Mouse (Mus musculus) heart, postnatal 0 days (tissue): ENCODE results near the gene Txndc17. TPM values are rescaled to one million over a fixed set of nuclear protein-coding genes. Genes with fewer than 3 reads are reported as not detected.

Source experiments
- ATAC-seq: fragments of 200-750 bp; cut with Nextera tagmentation; 2 replicates; pipeline ENCODE4 v1.8.0; 2017; ENCODE audit warnings: low read depth, moderate number of reproducible peaks, moderate library complexity; ENCODE audit not compliant: insufficient read depth
- DNase-seq: peaks from one replicate; pipeline ENCODE4 v3.0.0-alpha.2; 2016; ENCODE audit warnings: low spot score
- H3K27ac ChIP-seq: fragments of 300-500 bp; sonication (generic); 2 replicates; pipeline ENCODE4 v1.5.1; 2014; ENCODE audit warnings: low read depth, mild to moderate bottlenecking
- H3K27me3 ChIP-seq: fragments of 300-500 bp; sonication (generic); 2 replicates; pipeline ENCODE4 v1.6.1; 2014; ENCODE audit warnings: low read length, mixed read lengths; ENCODE audit not compliant: control insufficient read depth, insufficient read depth
- H3K36me3 ChIP-seq: fragments of 300-500 bp; sonication (generic); replicated peaks from 2 replicates; pipeline ENCODE4 v1.6.1; 2014; ENCODE audit warnings: low read length, mixed read lengths; ENCODE audit not compliant: control insufficient read depth, insufficient read depth
- H3K4me1 ChIP-seq: fragments of 300-500 bp; sonication (generic); 2 replicates; pipeline ENCODE4 v1.6.1; 2014; ENCODE audit warnings: antibody characterized with exemption; ENCODE audit not compliant: control insufficient read depth, insufficient read depth
- H3K4me2 ChIP-seq: fragments of 300-500 bp; sonication (generic); 2 replicates; pipeline ENCODE4 v1.6.1; 2014; ENCODE audit warnings: low read depth, mild to moderate bottlenecking, low read length, moderate library complexity
- H3K4me3 ChIP-seq: fragments of 300-500 bp; sonication (generic); 2 replicates; pipeline ENCODE4 v1.5.1; 2014; ENCODE audit warnings: low read depth, low read length
- H3K9ac ChIP-seq: fragments of 300-500 bp; sonication (generic); replicated peaks from 2 replicates; pipeline ENCODE4 v1.6.1; 2014; ENCODE audit warnings: low read depth, low read length, mixed read lengths
- H3K9me3 ChIP-seq: fragments of 300-500 bp; sonication (generic); replicated peaks from 2 replicates; pipeline ENCODE4 v1.6.1; 2016; ENCODE audit warnings: low read length; ENCODE audit not compliant: control insufficient read depth
- CTCF ChIP-seq: IDR thresholded peaks from 2 replicates; pipeline ENCODE4 v1.5.1; 2016; ENCODE audit warnings: antibody characterized with exemption, control low read depth, low read depth
- EP300 ChIP-seq: IDR thresholded peaks from 2 replicates; pipeline ENCODE4 v1.6.1; 2016; ENCODE audit warnings: antibody characterized with exemption, low read depth
- WGBS: fragments of 180-500 bp; shearing (Covaris S2); extraction: QIAGEN DNeasy Blood & Tissue Kit; methylation state at CpG from one replicate; pipeline ENCODE4 v1.1.7; 2014; 5-methylcytosine and 5-hydroxymethylcytosine counted together
- polyA plus RNA-seq: library from polyadenylated mRNA; unstranded; fragments of >200 nt; fragmentation: Nextera tagmentation; extraction: Ambion mirVana; gene quantifications from 2 replicates; pipeline ENCODE4 v1.2.1, GENCODE M21; 2015
- total RNA-seq: library from RNA; depleted of rRNA; stranded (reverse); fragments of >200 nt; gene quantifications from 2 replicates; pipeline ENCODE4 v1.2.3, GENCODE M21; 2014; ENCODE audit warnings: low replicate concordance

The Txndc17 gene
- total and polyA plus RNA-seq, 2 experiments from 2014 or later = 62.9 to 151 TPM

- no peak for TF ChIP-seq EP300
- no peak for TF ChIP-seq CTCF
- DNase-seq (no peak), ATAC-seq (no peak)
- Histone ChIP-seq H3K4me2 (no peak overlapping the region), H3K36me3 (peaks cover 28% of the 10 kb centered on the region), H3K4me1 (no peaks in the 10 kb centered on the region), H3K27ac (no peak overlapping the region), H3K4me3 (no peak overlapping the region), H3K9me3 (no peaks in the 10 kb centered on the region), H3K27me3 (no peaks in the 10 kb centered on the region), H3K9ac (no peak overlapping the region)
- 78% methylated on average over 2 of the region's 2 CpGs for WGBS
These were observed 13.1 kb upstream of the Txndc17 start for GRCm38 (mm10) chr11:72194259-72194658.

DNA sequence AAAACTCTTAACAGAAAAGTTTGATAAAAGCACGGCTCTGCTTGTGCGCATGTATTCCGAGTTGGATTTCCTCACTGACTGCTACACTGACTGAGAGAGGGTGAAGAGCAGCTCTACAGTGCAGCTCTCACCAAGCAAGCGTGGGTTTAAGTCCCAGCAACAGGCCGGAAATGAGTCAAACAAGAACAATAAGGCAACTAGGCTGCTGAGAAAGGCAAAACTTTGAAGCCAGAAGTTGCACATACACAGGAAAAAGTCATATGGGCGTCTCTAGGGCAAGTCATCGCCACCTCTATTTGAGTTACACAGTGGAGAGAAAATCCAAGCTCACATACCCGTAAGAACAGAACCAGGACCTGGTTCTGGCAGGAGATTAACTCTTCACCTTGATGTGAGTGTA, 10.8 kb upstream of the Txndc17 start:
- Histone ChIP-seq H3K4me2 (no peak overlapping the region), H3K9me3 (no peaks in the 10 kb centered on the region), H3K4me1 (no peaks in the 10 kb centered on the region), H3K27me3 (no peaks in the 10 kb centered on the region), H3K4me3 (no peak overlapping the region), H3K36me3 (peaks cover 17% of the 10 kb centered on the region), H3K27ac (peak overlapping the region; percentile 68), H3K9ac (no peak overlapping the region)
- ATAC-seq = no peak
- no peak for TF ChIP-seq EP300
- TF ChIP-seq CTCF = no peak
- 69% methylated on average over 8 of the region's 8 CpGs for WGBS
- DNase-seq = no peak

- Histone ChIP-seq H3K9ac (no peak overlapping the region), H3K27ac (no peak overlapping the region), H3K9me3 (no peaks in the 10 kb centered on the region), H3K27me3 (no peaks in the 10 kb centered on the region), H3K4me1 (peaks cover 13% of the 10 kb centered on the region), H3K4me3 (no peak overlapping the region), H3K36me3 (peaks cover 17% of the 10 kb centered on the region), H3K4me2 (no peak overlapping the region)
- 79% methylated on average over 1 of the region's 1 CpGs for WGBS
- DNase-seq (no peak), ATAC-seq (no peak)
- TF ChIP-seq EP300 = no peak
- TF ChIP-seq CTCF = no peak
These were observed 3.9 kb upstream of the Txndc17 start for GRCm38 (mm10) chr11:72203440-72203839.

- 76% methylated on average over 6 of the region's 6 CpGs for WGBS
- TF ChIP-seq EP300 (no peak), CTCF (no peak)
- no peak for DNase-seq
- Histone ChIP-seq H3K4me2 (no peak overlapping the region), H3K4me3 (no peak overlapping the region), H3K36me3 (peaks cover 21% of the 10 kb centered on the region), H3K27me3 (no peaks in the 10 kb centered on the region), H3K27ac (no peak overlapping the region), H3K9ac (no peak overlapping the region), H3K4me1 (peaks cover 13% of the 10 kb centered on the region), H3K9me3 (no peaks in the 10 kb centered on the region)
- no peak for ATAC-seq
These were observed 2.1 kb upstream of the Txndc17 start for GRCm38 (mm10) chr11:72205256-72205655.

GRCm38 (mm10) chr11:72206341-72207203, 775 bp upstream of the Txndc17 start, which contains the start of gene Gm43951:
TSS of gene Gm43951 (minus strand) at chr11:72206840.
- under 1% methylated on average over 43 of the region's 43 CpGs for WGBS
- TF ChIP-seq CTCF = no peak
- no peak for TF ChIP-seq EP300
- Histone ChIP-seq H3K4me3 (peak within 1 kb of the TSS; percentile 81), H3K27me3 (no peaks in the 10 kb centered on the region), H3K4me2 (peak within 1 kb of the TSS; percentile 91), H3K27ac (peak within 1 kb of the TSS; percentile 40), H3K9ac (peak within 1 kb of the TSS; percentile 76), H3K36me3 (peaks cover 27% of the 10 kb centered on the region), H3K9me3 (no peaks in the 10 kb centered on the region), H3K4me1 (peaks cover 13% of the 10 kb centered on the region)
- no peak for DNase-seq
- ATAC-seq = peak; percentile 50; the same call in 1 of the 2 replicates
